Mouse (Mus musculus): ENCODE measurements around the gene Lce1f. TPM values are rescaled to one million over a fixed set of nuclear protein-coding genes. Genes with fewer than 3 reads are reported as not detected.

The Lce1f gene
- polyA plus RNA-seq, 1 experiment from 2014 or later, result not detected

- Histone ChIP-seq H3K27ac (no peak within 1 kb of the TSS), H3K36me3 (no peaks in the 10 kb centered on the region), H3K4me3 (no peak within 1 kb of the TSS), H3K9ac (no peak within 1 kb of the TSS), H3K4me1 (no peaks in the 10 kb centered on the region), H3K4me2 (replicated peaks) (no peak within 1 kb of the TSS), H3K9me3 (no peaks in the 10 kb centered on the region), H3K27me3 (replicated peaks) (no peaks in the 10 kb centered on the region)
- no peak for ATAC-seq (ENCODE audit: low FRiP score, low read depth)
These were observed 49.9 kb downstream of the Lce1f start, which contains the start of gene Lce1a2 for GRCm38 (mm10) chr3:92670215-92670614. TSS of gene Lce1a2 (minus strand) at chr3:92670315.

Other genes starting within 250 kb of the Lce1f start
- not detected in 2 replicates for gene Sprr1a, start 234.5 kb downstream of the Lce1f start, polyA plus RNA-seq (2016; fragmentation: Nextera tagmentation; extraction: Ambion mirVana)
- not detected in 2 replicates for gene Sprr4, start 219.9 kb downstream of the Lce1f start, polyA plus RNA-seq (2016; fragmentation: Nextera tagmentation; extraction: Ambion mirVana)
- not detected in 2 replicates for gene 2310046K23Rik, start 185.8 kb downstream of the Lce1f start, polyA plus RNA-seq (2016; fragmentation: Nextera tagmentation; extraction: Ambion mirVana)
- gene Ivl, start 146.6 kb downstream of the Lce1f start, polyA plus RNA-seq (2016; fragmentation: Nextera tagmentation; extraction: Ambion mirVana), result 0.10 and 0.13 TPM in 2 replicates
- not detected in 2 replicates for gene Smcp, start 131.4 kb downstream of the Lce1f start, polyA plus RNA-seq (2016; fragmentation: Nextera tagmentation; extraction: Ambion mirVana)
- not detected in 2 replicates for gene 2210017I01Rik, start 112.9 kb downstream of the Lce1f start, polyA plus RNA-seq (2016; fragmentation: Nextera tagmentation; extraction: Ambion mirVana)
- not detected in 2 replicates for gene Lce6a, start 98.7 kb downstream of the Lce1f start, polyA plus RNA-seq (2016; fragmentation: Nextera tagmentation; extraction: Ambion mirVana)
- not detected in 2 replicates for gene Lce1a1, start 72.0 kb downstream of the Lce1f start, polyA plus RNA-seq (2016; fragmentation: Nextera tagmentation; extraction: Ambion mirVana)
- gene Lce1b, start 63.4 kb downstream of the Lce1f start, polyA plus RNA-seq (2016; fragmentation: Nextera tagmentation; extraction: Ambion mirVana), result not detected in 2 replicates
- not detected in 2 replicates for gene Lce1a2, start 50.0 kb downstream of the Lce1f start, polyA plus RNA-seq (2016; fragmentation: Nextera tagmentation; extraction: Ambion mirVana)
- gene Lce1c, start 41.1 kb downstream of the Lce1f start, polyA plus RNA-seq (2016; fragmentation: Nextera tagmentation; extraction: Ambion mirVana), result not detected in 2 replicates
- gene Lce1d, start 33.1 kb downstream of the Lce1f start, polyA plus RNA-seq (2016; fragmentation: Nextera tagmentation; extraction: Ambion mirVana), result not detected in 2 replicates
- not detected in 2 replicates for gene Lce1e, start 11.3 kb downstream of the Lce1f start, polyA plus RNA-seq (2016; fragmentation: Nextera tagmentation; extraction: Ambion mirVana)
- gene Gm38119, start 18.7 kb upstream of the Lce1f start, polyA plus RNA-seq (2016; fragmentation: Nextera tagmentation; extraction: Ambion mirVana), result not detected in 2 replicates
- not detected in 2 replicates for gene Lce1g, start 32.0 kb upstream of the Lce1f start, polyA plus RNA-seq (2016; fragmentation: Nextera tagmentation; extraction: Ambion mirVana)
- not detected in 2 replicates for gene Lce1h, start 44.7 kb upstream of the Lce1f start, polyA plus RNA-seq (2016; fragmentation: Nextera tagmentation; extraction: Ambion mirVana)
- gene Lce1i, start 58.5 kb upstream of the Lce1f start, polyA plus RNA-seq (2016; fragmentation: Nextera tagmentation; extraction: Ambion mirVana), result not detected in 2 replicates
- not detected in 2 replicates for gene Lce1j, start 70.2 kb upstream of the Lce1f start, polyA plus RNA-seq (2016; fragmentation: Nextera tagmentation; extraction: Ambion mirVana)
- not detected in 2 replicates for gene Lce1k, start 87.5 kb upstream of the Lce1f start, polyA plus RNA-seq (2016; fragmentation: Nextera tagmentation; extraction: Ambion mirVana)
- not detected in 2 replicates for gene Kprp, start 106.9 kb upstream of the Lce1f start, polyA plus RNA-seq (2016; fragmentation: Nextera tagmentation; extraction: Ambion mirVana)
- gene Lce1l, start 130.9 kb upstream of the Lce1f start, polyA plus RNA-seq (2016; fragmentation: Nextera tagmentation; extraction: Ambion mirVana), result not detected in 2 replicates
- gene 2310050C09Rik, start 149.9 kb upstream of the Lce1f start, polyA plus RNA-seq (2016; fragmentation: Nextera tagmentation; extraction: Ambion mirVana), result not detected in 2 replicates
- gene Lce3a, start 205.9 kb upstream of the Lce1f start, polyA plus RNA-seq (2016; fragmentation: Nextera tagmentation; extraction: Ambion mirVana), result not detected in 2 replicates
- not detected in 2 replicates for gene Lce3b, start 212.6 kb upstream of the Lce1f start, polyA plus RNA-seq (2016; fragmentation: Nextera tagmentation; extraction: Ambion mirVana)
- not detected in 2 replicates for gene Lce3c, start 224.1 kb upstream of the Lce1f start, polyA plus RNA-seq (2016; fragmentation: Nextera tagmentation; extraction: Ambion mirVana)
- not detected in 2 replicates for gene Lce3d, start 237.0 kb upstream of the Lce1f start, polyA plus RNA-seq (2016; fragmentation: Nextera tagmentation; extraction: Ambion mirVana)
- gene Lce3e, start 246.7 kb upstream of the Lce1f start, polyA plus RNA-seq (2016; fragmentation: Nextera tagmentation; extraction: Ambion mirVana), result not detected in 2 replicates